Mouse (Mus musculus): ENCODE results near the gene Akt3. TPM values are rescaled to one million over a fixed set of nuclear protein-coding genes. Genes with fewer than 3 reads are reported as not detected.

Akt3 gene
- polyA plus RNA-seq, 1 experiment from 2014 or later = 4.0 TPM

GRCm38 (mm10) chr1:177194324-177194723 is 63.7 kb downstream of the Akt3 start:
- TF ChIP-seq CTCF (IDR thresholded peaks at IDR 0.05) (no peak), EP300 (IDR thresholded peaks at IDR 0.05) (no peak)
- no peaks in the 10 kb centered on the region for H3K27me3 ChIP-seq (replicated peaks; ENCODE audit: insufficient read depth, low read length)
- no peak overlapping the region for H3K27ac ChIP-seq (ENCODE audit: low read length)
- ATAC-seq (no peak), DNase-seq (ENCODE audit: low spot score) (no peak)
- H3K4me2 ChIP-seq (replicated peaks; ENCODE audit: low read depth, low read length) = no peak overlapping the region
- no peaks in the 10 kb centered on the region for H3K9me3 ChIP-seq (ENCODE audit: low read length)
- WGBS = 42% methylated on average over 1 of the region's 1 CpGs
- H3K36me3 ChIP-seq (ENCODE audit: insufficient read depth, low read length) = no peaks in the 10 kb centered on the region
- no peak overlapping the region for H3K9ac ChIP-seq (replicated peaks; ENCODE audit: low read depth)
- no peak overlapping the region for H3K4me3 ChIP-seq (ENCODE audit: low read depth, low read length)
- no peaks in the 10 kb centered on the region for H3K4me1 ChIP-seq (ENCODE audit: insufficient read depth, low read depth, low read length)

DNA sequence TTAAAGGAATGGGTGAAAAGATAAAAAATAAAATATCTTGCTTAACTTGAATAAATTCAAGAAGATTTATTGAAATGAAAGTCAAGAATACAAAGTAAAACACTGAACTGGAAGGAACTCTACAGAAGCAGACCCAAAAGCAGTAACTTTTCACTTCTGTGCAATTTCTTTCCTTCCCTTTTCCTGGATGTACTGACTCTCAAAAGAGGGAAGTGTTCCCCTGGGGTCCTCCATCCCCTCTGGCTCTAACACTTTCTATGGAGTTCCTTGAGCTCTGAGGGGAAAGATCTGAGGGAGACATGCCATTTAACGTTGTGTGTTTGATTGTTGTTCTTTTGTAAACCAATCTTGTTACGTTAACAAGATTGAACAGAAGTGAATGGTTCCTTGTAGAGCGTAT is 66.4 kb downstream of the Akt3 start:
- DNase-seq (ENCODE audit: low spot score) (no peak), ATAC-seq (no peak)
- no peaks in the 10 kb centered on the region for H3K36me3 ChIP-seq (ENCODE audit: insufficient read depth, low read length)
- no peaks in the 10 kb centered on the region for H3K9me3 ChIP-seq (ENCODE audit: low read length)
- H3K4me2 ChIP-seq (replicated peaks; ENCODE audit: low read depth, low read length) = no peak overlapping the region
- TF ChIP-seq CTCF (IDR thresholded peaks at IDR 0.05) (no peak), EP300 (IDR thresholded peaks at IDR 0.05) (no peak)
- no peak overlapping the region for H3K4me3 ChIP-seq (ENCODE audit: low read depth, low read length)
- no peak overlapping the region for H3K27ac ChIP-seq (ENCODE audit: low read length)
- no peaks in the 10 kb centered on the region for H3K27me3 ChIP-seq (replicated peaks; ENCODE audit: insufficient read depth, low read length)
- H3K4me1 ChIP-seq (ENCODE audit: insufficient read depth, low read depth, low read length) = no peaks in the 10 kb centered on the region
- 74% methylated on average over 3 of the region's 3 CpGs for WGBS
- no peak overlapping the region for H3K9ac ChIP-seq (replicated peaks; ENCODE audit: low read depth)

DNA sequence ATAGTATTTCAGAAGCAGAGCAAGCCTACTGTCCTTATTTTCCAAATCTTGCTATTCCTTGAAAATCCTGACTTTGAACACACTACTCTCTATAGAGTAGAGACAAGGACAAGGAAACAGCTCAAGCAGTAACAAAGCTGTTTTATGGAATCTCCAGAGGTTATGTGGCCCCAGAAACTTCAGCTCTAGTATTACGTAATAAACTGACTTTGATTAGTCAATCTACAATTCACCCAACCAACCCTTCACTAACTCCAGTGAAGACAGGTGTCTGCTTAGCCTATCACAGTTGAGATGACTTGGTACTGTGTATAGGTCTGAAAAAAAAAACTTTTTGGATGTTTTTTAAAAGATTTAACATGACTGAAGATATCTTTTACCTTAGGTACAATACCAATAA is 67.6 kb downstream of the Akt3 start:
- Histone ChIP-seq H3K9ac (replicated peaks; ENCODE audit: low read depth) (no peak overlapping the region), H3K4me1 (ENCODE audit: insufficient read depth, low read depth, low read length) (no peaks in the 10 kb centered on the region), H3K36me3 (ENCODE audit: insufficient read depth, low read length) (no peaks in the 10 kb centered on the region), H3K4me3 (ENCODE audit: low read depth, low read length) (no peak overlapping the region), H3K27me3 (replicated peaks; ENCODE audit: insufficient read depth, low read length) (no peaks in the 10 kb centered on the region), H3K9me3 (ENCODE audit: low read length) (no peaks in the 10 kb centered on the region), H3K4me2 (replicated peaks; ENCODE audit: low read depth, low read length) (no peak overlapping the region), H3K27ac (ENCODE audit: low read length) (no peak overlapping the region)
- 88% methylated on average over 1 of the region's 1 CpGs for WGBS
- ATAC-seq (no peak), DNase-seq (ENCODE audit: low spot score) (no peak)
- TF ChIP-seq CTCF (IDR thresholded peaks at IDR 0.05) (no peak), EP300 (IDR thresholded peaks at IDR 0.05) (no peak)

DNA sequence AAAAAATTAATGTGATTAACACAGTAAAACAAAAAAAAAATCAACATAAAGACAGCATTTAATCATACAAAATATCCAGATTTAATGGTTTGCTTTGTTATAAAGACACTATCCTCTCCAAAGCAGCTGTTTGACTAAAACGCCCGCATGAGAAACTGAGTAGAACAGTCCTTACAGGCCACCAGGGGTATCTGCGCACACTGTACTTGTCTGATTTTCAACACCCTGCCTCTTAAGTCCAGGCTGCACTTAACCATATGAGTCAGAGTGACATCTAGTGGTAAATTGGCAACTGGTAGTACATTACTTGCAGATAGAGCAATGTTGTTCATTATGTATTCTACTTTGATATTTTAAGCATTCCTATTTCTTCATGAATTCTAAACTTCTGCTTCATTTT is 69.3 kb downstream of the Akt3 start:
- ATAC-seq (peak; percentile 87), DNase-seq (ENCODE audit: low spot score) (peak; percentile 93)
- TF ChIP-seq CTCF (IDR thresholded peaks at IDR 0.05) = peak; percentile 91
- no peak for TF ChIP-seq EP300 (IDR thresholded peaks at IDR 0.05)
- H3K4me3 ChIP-seq (ENCODE audit: low read depth, low read length) = no peak overlapping the region
- no peaks in the 10 kb centered on the region for H3K36me3 ChIP-seq (ENCODE audit: insufficient read depth, low read length)
- H3K27me3 ChIP-seq (replicated peaks; ENCODE audit: insufficient read depth, low read length) = no peaks in the 10 kb centered on the region
- WGBS = 14% methylated on average over 3 of the region's 3 CpGs
- H3K9me3 ChIP-seq (ENCODE audit: low read length) = no peaks in the 10 kb centered on the region
- H3K4me2 ChIP-seq (replicated peaks; ENCODE audit: low read depth, low read length) = no peak overlapping the region
- H3K4me1 ChIP-seq (ENCODE audit: insufficient read depth, low read depth, low read length) = no peaks in the 10 kb centered on the region
- H3K27ac ChIP-seq (ENCODE audit: low read length) = no peak overlapping the region
- H3K9ac ChIP-seq (replicated peaks; ENCODE audit: low read depth) = no peak overlapping the region

GRCm38 (mm10) chr1:177186751-177187150 is 71.3 kb downstream of the Akt3 start:
- Histone ChIP-seq H3K9ac (replicated peaks; ENCODE audit: low read depth) (no peak overlapping the region), H3K4me1 (ENCODE audit: insufficient read depth, low read depth, low read length) (no peaks in the 10 kb centered on the region), H3K27ac (ENCODE audit: low read length) (no peak overlapping the region), H3K4me2 (replicated peaks; ENCODE audit: low read depth, low read length) (no peak overlapping the region), H3K36me3 (ENCODE audit: insufficient read depth, low read length) (no peaks in the 10 kb centered on the region), H3K9me3 (ENCODE audit: low read length) (no peaks in the 10 kb centered on the region), H3K27me3 (replicated peaks; ENCODE audit: insufficient read depth, low read length) (no peaks in the 10 kb centered on the region), H3K4me3 (ENCODE audit: low read depth, low read length) (no peak overlapping the region)
- 76% methylated on average over 2 of the region's 2 CpGs for WGBS
- DNase-seq (ENCODE audit: low spot score) (no peak), ATAC-seq (no peak)
- TF ChIP-seq CTCF (IDR thresholded peaks at IDR 0.05) (no peak), EP300 (IDR thresholded peaks at IDR 0.05) (no peak)

DNA sequence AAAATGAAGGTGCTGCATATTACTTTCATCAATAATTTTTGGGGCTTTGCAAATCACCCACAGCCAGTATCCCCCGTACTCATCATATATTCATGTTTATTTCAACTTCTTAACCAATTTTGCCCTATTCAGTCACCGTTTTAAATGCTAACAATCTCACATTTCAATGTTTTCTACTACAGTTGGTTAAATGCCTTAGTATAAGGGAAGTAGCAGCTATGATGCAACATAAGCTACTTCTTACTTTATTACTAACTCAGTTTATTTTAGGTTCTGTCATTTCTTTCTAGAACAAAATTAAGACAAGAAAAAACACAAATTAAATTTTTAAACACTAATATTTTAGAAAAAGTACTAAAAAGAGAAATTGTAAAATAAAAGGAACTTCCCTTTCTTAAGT is 78.4 kb downstream of the Akt3 start:
- no peak overlapping the region for H3K4me3 ChIP-seq (ENCODE audit: low read depth, low read length)
- WGBS = 91% methylated on average over 2 of the region's 2 CpGs
- no peaks in the 10 kb centered on the region for H3K27me3 ChIP-seq (replicated peaks; ENCODE audit: insufficient read depth, low read length)
- ATAC-seq = no peak
- H3K4me1 ChIP-seq (ENCODE audit: insufficient read depth, low read depth, low read length) = no peaks in the 10 kb centered on the region
- no peak overlapping the region for H3K9ac ChIP-seq (replicated peaks; ENCODE audit: low read depth)
- no peak for TF ChIP-seq CTCF (IDR thresholded peaks at IDR 0.05)
- no peak for TF ChIP-seq EP300 (IDR thresholded peaks at IDR 0.05)
- DNase-seq (ENCODE audit: low spot score) = no peak
- no peak overlapping the region for H3K4me2 ChIP-seq (replicated peaks; ENCODE audit: low read depth, low read length)
- no peaks in the 10 kb centered on the region for H3K36me3 ChIP-seq (ENCODE audit: insufficient read depth, low read length)
- no peak overlapping the region for H3K27ac ChIP-seq (ENCODE audit: low read length)
- H3K9me3 ChIP-seq (ENCODE audit: low read length) = no peaks in the 10 kb centered on the region

GRCm38 (mm10) chr1:177175436-177175835 is 82.6 kb downstream of the Akt3 start:
- H3K4me1 ChIP-seq (ENCODE audit: insufficient read depth, low read depth, low read length) = no peaks in the 10 kb centered on the region
- no peaks in the 10 kb centered on the region for H3K27me3 ChIP-seq (replicated peaks; ENCODE audit: insufficient read depth, low read length)
- H3K27ac ChIP-seq (ENCODE audit: low read length) = no peak overlapping the region
- H3K4me3 ChIP-seq (ENCODE audit: low read depth, low read length) = no peak overlapping the region
- no peak overlapping the region for H3K4me2 ChIP-seq (replicated peaks; ENCODE audit: low read depth, low read length)
- DNase-seq (ENCODE audit: low spot score) (no peak), ATAC-seq (no peak)
- no peaks in the 10 kb centered on the region for H3K36me3 ChIP-seq (ENCODE audit: insufficient read depth, low read length)
- H3K9me3 ChIP-seq (ENCODE audit: low read length) = no peaks in the 10 kb centered on the region
- H3K9ac ChIP-seq (replicated peaks; ENCODE audit: low read depth) = no peak overlapping the region
- TF ChIP-seq EP300 (IDR thresholded peaks at IDR 0.05) = no peak
- no peak for TF ChIP-seq CTCF (IDR thresholded peaks at IDR 0.05)
